Mouse (Mus musculus) myocyte (in vitro differentiated cells): ENCODE measurements at regions not wholly inside any gene's neighbourhood (a gene's known extent, or its start where the extent isn't known, plus 50 kb on each side); places are given as distances from the start of the nearest gene placed in this dataset.

Experiments
- H3K27me3 ChIP-seq: one replicate; pipeline ENCODE4 v1.6.1; 2011; ENCODE audit not compliant: control insufficient read depth, insufficient read depth, insufficient read length
- H3K36me3 ChIP-seq: one replicate; pipeline ENCODE4 v1.6.1; 2011; ENCODE audit not compliant: control insufficient read depth, insufficient read depth
- H3K4me2 ChIP-seq: one replicate; pipeline ENCODE4 v1.6.1; 2011; ENCODE audit warnings: low read depth, control low read depth
- H3K4me3 ChIP-seq: one replicate; pipeline ENCODE4 v1.5.1; 2011; ENCODE audit warnings: mild to moderate bottlenecking, control low read depth, moderate library complexity
- H3K79me2 ChIP-seq: one replicate; pipeline ENCODE4 v1.6.1; 2011; ENCODE audit not compliant: control insufficient read depth, insufficient read depth
- H3ac ChIP-seq: one replicate; pipeline ENCODE4 v1.6.1; 2011; ENCODE audit not compliant: control insufficient read depth, insufficient read length
- CEBPB ChIP-seq: IDR thresholded peaks from 2 replicates; pipeline ENCODE4 v1.6.1; 2011; ENCODE audit warnings: mild to moderate bottlenecking, moderate library complexity; ENCODE audit not compliant: poor library complexity, insufficient read depth, severe bottlenecking
- E2F4 ChIP-seq: IDR thresholded peaks from one replicate; pipeline ENCODE4 v1.6.1; 2011; ENCODE audit warnings: mild to moderate bottlenecking, control low read depth, moderate library complexity; ENCODE audit not compliant: insufficient read depth
- MAX ChIP-seq: IDR thresholded peaks from one replicate; pipeline ENCODE4 v1.6.1; 2011; ENCODE audit warnings: low read depth, mild to moderate bottlenecking, control low read depth
- MYOD1 ChIP-seq, 3 experiments: IDR thresholded peaks; one replicate each; pipeline ENCODE4 v1.6.1; 2011; ENCODE audit warnings: control low read depth in 2 of 3, low read depth in 2 of 3, mild to moderate bottlenecking in 2 of 3, moderate library complexity in 1 of 3; ENCODE audit not compliant: insufficient read length in 2 of 3, control insufficient read depth in 1 of 3
- MYOG ChIP-seq, 3 experiments: IDR thresholded peaks; one replicate each; pipeline ENCODE4 v1.6.1; 2011; ENCODE audit warnings: control low read depth in 2 of 3, low read depth in 2 of 3, mild to moderate bottlenecking in 2 of 3; ENCODE audit not compliant: insufficient read length in 2 of 3, control insufficient read depth in 1 of 3, insufficient read depth in 1 of 3
- POLR2A ChIP-seq: IDR thresholded peaks from one replicate; pipeline ENCODE4 v1.6.1; 2011; ENCODE audit warnings: low read depth, mild to moderate bottlenecking, control low read depth, moderate library complexity; ENCODE audit not compliant: insufficient read length
- POLR2AphosphoS2 ChIP-seq: IDR thresholded peaks from one replicate; pipeline ENCODE4 v1.6.1; 2011; ENCODE audit warnings: low read depth, control low read depth; ENCODE audit not compliant: insufficient read length
- REST ChIP-seq: IDR thresholded peaks from one replicate; pipeline ENCODE4 v1.6.1; 2011; ENCODE audit warnings: mild to moderate bottlenecking, control low read depth, moderate library complexity; ENCODE audit not compliant: insufficient read depth, insufficient read length
- SRF ChIP-seq: IDR thresholded peaks from one replicate; pipeline ENCODE4 v1.6.1; 2011; ENCODE audit warnings: low read depth; ENCODE audit not compliant: control insufficient read depth, insufficient read length
- TCF12 ChIP-seq: IDR thresholded peaks from one replicate; pipeline ENCODE4 v1.6.1; 2011; ENCODE audit warnings: mild to moderate bottlenecking, control low read depth; ENCODE audit not compliant: poor library complexity, insufficient read depth, severe bottlenecking
- TCF3 ChIP-seq: IDR thresholded peaks from one replicate; pipeline ENCODE4 v1.6.1; 2011; ENCODE audit warnings: low read depth, control low read depth; ENCODE audit not compliant: insufficient read length
- USF1 ChIP-seq: IDR thresholded peaks from one replicate; pipeline ENCODE4 v1.6.1; 2011; ENCODE audit warnings: low read depth, mild to moderate bottlenecking, control low read depth, moderate library complexity

DNA sequence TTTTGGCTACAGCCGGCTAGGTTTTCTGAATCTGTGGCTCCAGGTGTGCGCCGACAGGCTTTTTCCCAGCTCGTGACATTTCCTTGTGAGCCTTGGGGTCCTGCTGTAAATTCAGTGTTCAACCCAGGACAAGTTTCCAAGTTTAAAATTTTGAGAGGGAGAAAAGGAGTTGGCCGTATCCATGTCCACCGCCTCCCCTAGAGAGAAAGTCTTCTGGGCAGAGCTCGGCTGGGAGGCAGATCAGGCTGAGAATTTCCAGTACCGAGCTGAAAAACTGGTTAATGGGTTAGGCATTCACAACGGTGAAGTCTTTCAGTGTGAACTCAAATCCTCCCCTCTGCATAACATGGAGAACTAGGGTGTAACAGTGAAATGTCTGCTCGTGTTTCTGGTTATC lies 70.4 kb upstream of the Ppara start:
- no peak for TF ChIP-seq MYOG (IDR thresholded peaks at IDR 0.05; ENCODE audit: control insufficient read depth in 1 of 3, insufficient read depth in 1 of 3, insufficient read length in 2 of 3, low read depth in 2 of 3)
- TF ChIP-seq MAX = no peak
- no peak for TF ChIP-seq MYOD1 (IDR thresholded peaks at IDR 0.05; ENCODE audit: control insufficient read depth in 1 of 3, insufficient read length in 2 of 3, low read depth in 2 of 3)
- no peak for TF ChIP-seq E2F4
- TF ChIP-seq TCF12 = no peak
- TF ChIP-seq REST = no peak
- TF ChIP-seq CEBPB = no peak
- no peak for TF ChIP-seq TCF3
- Histone ChIP-seq H3K27me3 (no peaks in the 10 kb centered on the region), H3K4me2 (peak overlapping the region; percentile 98), H3K36me3 (no peaks in the 10 kb centered on the region), H3ac (peak overlapping the region; percentile 13), H3K79me2 (peaks cover 98% of the 10 kb centered on the region), H3K4me3 (peak overlapping the region; percentile 95)

DNA sequence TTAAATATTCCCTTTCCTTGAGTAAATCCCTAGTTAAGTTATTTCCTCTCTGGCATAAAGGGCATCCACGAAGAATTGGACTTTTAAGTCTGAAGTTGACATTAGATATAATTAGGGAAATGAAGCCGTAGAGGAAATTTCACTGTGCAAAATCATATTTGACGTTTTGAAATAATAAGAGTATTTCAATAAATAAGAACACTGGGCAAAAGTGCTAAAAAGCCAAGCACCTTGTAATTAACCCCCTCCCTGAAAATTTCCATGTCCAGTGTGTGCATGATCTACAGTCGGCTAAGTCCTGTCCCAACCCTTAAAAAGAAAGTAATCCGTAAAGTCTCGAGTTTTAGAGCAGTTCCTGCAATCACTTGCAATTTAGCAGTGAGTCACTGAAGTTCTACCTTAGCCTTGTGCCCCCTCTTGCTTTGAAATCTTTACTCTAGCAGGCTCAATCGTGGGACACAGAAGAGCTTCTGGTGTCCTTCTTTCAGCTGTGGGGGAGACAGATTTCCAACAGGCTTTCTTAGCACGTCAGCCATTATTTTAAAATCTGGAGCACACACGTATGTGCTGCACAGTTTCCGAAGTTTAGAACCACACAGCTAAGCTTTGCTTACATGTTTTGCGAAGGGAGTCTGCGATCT lies 69.5 kb upstream of the Ppara start:
- peaks cover 90% of the 10 kb centered on the region for H3K79me2 ChIP-seq
- peak; percentile 43 for TF ChIP-seq POLR2AphosphoS2
- TF ChIP-seq TCF3 = no peak
- no peak for TF ChIP-seq MYOG (IDR thresholded peaks at IDR 0.05; ENCODE audit: control insufficient read depth in 1 of 3, insufficient read depth in 1 of 3, insufficient read length in 2 of 3, low read depth in 2 of 3)
- TF ChIP-seq SRF = no peak
- TF ChIP-seq MAX = no peak
- no peak for TF ChIP-seq REST
- no peak for TF ChIP-seq TCF12
- peak; percentile 98 for TF ChIP-seq CEBPB
- TF ChIP-seq USF1 = no peak
- TF ChIP-seq E2F4 = no peak
- TF ChIP-seq MYOD1 (IDR thresholded peaks at IDR 0.05; ENCODE audit: control insufficient read depth in 1 of 3, insufficient read length in 2 of 3, low read depth in 2 of 3) = no peak
- peak; percentile 47 for TF ChIP-seq POLR2A
- peak overlapping the region; percentile 95 for H3K4me3 ChIP-seq
- H3K36me3 ChIP-seq = no peaks in the 10 kb centered on the region
- peak overlapping the region; percentile 97 for H3K4me2 ChIP-seq
- H3ac ChIP-seq = no peak overlapping the region
- H3K27me3 ChIP-seq = no peaks in the 10 kb centered on the region

DNA sequence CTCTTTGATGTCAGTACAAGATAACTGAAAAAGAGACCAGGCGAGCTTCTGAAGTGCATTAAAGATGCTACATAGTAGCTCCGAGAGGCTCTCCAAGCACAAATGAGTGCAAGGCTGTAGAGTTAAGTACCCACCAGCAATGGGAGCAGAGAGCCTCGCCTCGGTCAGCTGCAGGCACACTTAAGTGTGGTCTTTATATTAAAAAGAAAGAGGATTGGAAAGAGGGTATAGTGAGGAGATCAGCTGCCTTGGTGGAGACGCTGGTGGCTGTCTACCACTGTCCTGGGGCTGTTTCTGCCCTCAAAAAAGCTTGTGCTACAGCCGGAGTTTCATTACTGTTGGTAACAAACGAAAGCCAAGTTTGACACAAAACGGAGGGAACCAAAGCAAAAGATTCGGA lies 68.3 kb upstream of the Ppara start:
- Histone ChIP-seq H3K36me3 (no peaks in the 10 kb centered on the region), H3K4me3 (peak overlapping the region; percentile 95), H3ac (peak overlapping the region; percentile 29), H3K27me3 (no peaks in the 10 kb centered on the region), H3K4me2 (peak overlapping the region; percentile 97), H3K79me2 (peaks cover 80% of the 10 kb centered on the region)
- no peak for TF ChIP-seq MYOD1 (IDR thresholded peaks at IDR 0.05; ENCODE audit: control insufficient read depth in 1 of 3, insufficient read length in 2 of 3, low read depth in 2 of 3)
- peak; percentile 52 for TF ChIP-seq POLR2AphosphoS2
- peak; percentile 31 for TF ChIP-seq POLR2A

DNA sequence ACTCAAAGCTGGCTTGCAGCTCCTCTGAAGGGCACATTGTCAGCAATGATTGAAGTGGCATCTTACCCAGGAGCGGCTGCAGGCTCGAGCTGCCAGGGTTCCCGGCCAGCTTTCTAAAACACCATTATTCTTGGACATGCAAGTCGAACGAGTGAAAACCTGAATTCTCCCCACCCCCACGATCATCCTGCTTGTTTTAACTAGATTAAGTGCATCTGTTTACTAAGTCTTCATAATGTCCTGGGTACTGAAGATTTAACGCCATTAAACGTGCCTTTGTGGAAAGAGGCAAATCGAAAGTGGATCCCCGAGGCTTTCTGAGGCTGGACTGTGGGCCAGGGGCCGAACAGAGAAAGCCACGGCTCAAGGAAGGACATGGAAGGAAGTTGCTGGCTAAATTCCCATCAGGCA lies 67.4 kb upstream of the Ppara start:
- TF ChIP-seq POLR2A (peak; percentile 39), POLR2AphosphoS2 (peak; percentile 15), MAX (no peak), MYOD1 (IDR thresholded peaks at IDR 0.05; ENCODE audit: control insufficient read depth in 1 of 3, insufficient read length in 2 of 3, low read depth in 2 of 3) (no peak)
- Histone ChIP-seq H3ac (peak overlapping the region; percentile 29), H3K36me3 (peaks cover 3% of the 10 kb centered on the region), H3K4me3 (peak overlapping the region; percentile 95), H3K27me3 (no peaks in the 10 kb centered on the region), H3K79me2 (peaks cover 80% of the 10 kb centered on the region), H3K4me2 (peak overlapping the region; percentile 97)

DNA sequence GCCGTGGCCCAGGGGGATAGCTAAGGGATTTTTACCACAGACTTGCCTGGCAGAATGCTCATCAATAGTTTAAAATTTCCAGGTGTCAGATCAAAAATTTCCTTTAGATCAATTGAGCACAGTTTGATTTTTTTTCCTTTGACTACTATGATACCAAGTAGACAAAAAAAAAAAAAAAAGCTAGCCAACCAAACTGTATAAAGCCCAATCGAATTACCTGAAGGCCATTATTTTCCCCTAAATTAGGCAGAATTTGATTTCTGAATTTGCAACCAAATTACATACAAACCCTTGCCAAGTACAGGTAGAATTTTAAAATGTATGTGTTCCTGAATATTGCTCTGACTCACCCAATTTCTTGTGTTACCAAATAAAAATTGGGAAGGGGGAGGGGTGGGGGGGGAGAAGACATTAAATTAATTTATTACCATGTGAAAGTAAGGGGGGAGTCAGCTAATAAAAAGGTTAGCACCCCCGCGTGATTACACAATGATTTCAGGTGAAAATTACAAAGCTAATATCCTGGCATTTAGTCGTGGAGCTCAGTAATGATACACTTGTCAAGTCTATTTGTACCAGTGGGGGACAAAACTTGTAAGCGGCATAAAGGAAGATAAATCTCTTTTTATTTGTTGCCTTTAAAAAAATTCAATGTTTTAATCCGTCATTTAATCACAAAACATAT lies 66.7 kb upstream of the Ppara start:
- peak overlapping the region; percentile 97 for H3K4me2 ChIP-seq
- peak overlapping the region; percentile 95 for H3K4me3 ChIP-seq
- peaks cover 80% of the 10 kb centered on the region for H3K79me2 ChIP-seq
- TF ChIP-seq CEBPB = 0 out of 2 replicates have a peak, but pooled peaks have one; percentile 56
- TF ChIP-seq MAX = no peak
- H3K27me3 ChIP-seq = no peaks in the 10 kb centered on the region
- peaks cover 9% of the 10 kb centered on the region for H3K36me3 ChIP-seq
- H3ac ChIP-seq = peak overlapping the region; percentile 29
